Mouse (Mus musculus) Muller cell, postnatal 12 days (primary cell): ENCODE measurements around the gene Dlg4.

Experiments used
- DNase-seq: peaks from one replicate; pipeline ENCODE4 v3.0.0-alpha.2; 2015; ENCODE audit errors: inconsistent ontology term

Gene Dlg4

GRCm38 (mm10) chr11:70016669-70017068 lies at the start of gene Dlg4:
Gene Dlg4, plus strand, starts transcription at chr11:70016942.
- no peak for DNase-seq

DNA sequence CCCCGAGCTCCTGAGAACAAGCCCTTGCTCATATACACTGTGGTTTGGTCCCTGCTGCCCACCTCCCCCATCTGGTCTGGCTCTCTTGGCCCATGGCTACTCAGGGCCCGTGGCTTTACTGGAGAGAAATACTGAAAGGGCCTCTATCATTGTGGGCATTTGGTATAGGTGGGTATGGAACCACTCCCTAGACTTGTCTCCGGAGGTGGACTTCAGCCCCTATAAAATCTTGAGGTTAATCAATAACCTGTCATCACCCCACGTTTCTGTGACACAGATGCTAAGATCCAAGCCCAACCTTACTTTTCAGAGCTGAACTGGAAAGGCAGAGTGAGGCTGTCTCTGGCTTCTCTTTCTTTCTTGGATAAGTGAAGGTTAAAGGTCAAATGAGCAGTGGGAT lies 47.9 kb upstream of the Dlg4 start:
- DNase-seq: no peak

DNA sequence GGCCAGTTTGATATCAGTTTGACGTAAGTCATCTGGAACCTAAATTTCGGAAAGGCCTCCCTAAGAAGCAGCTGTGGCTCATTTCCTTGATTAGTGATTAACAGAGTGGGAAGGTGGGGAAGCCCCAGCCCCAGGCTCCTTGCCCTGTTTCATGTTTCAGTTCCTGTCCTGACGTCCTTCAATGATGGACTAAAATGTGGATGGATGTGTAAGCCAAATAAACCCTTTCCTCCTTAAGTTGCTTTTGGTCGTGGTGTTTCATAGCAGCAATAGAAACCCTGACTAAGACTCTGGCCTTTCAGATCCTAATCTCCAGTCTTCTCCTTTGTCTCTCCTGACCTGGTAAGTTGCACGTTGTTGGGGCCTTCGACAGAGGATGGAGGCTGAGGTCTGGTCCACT lies 46.5 kb upstream of the Dlg4 start:
- DNase-seq: no peak

DNA sequence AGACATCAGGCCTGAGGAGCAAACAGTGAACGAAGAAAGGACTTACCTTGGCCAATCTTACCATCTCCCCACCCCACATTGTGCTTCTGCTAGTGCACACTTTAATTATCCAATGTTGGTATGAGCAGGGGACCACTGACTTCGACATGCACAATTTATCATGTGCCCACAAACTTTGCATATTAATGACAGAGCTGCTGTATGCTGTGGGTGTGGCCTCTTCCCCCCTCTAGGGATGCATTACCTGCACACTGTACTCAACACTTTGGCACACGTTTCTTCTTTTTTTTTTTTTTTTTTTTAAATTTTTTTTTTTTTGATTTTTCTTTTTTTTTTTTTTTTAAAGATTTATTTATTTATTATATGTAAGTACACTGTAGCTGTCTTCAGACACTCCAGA lies 46.0 kb upstream of the Dlg4 start:
- no peak for DNase-seq

GRCm38 (mm10) chr11:69974907-69975306 lies 41.8 kb upstream of the Dlg4 start:
- DNase-seq: no peak

DNA sequence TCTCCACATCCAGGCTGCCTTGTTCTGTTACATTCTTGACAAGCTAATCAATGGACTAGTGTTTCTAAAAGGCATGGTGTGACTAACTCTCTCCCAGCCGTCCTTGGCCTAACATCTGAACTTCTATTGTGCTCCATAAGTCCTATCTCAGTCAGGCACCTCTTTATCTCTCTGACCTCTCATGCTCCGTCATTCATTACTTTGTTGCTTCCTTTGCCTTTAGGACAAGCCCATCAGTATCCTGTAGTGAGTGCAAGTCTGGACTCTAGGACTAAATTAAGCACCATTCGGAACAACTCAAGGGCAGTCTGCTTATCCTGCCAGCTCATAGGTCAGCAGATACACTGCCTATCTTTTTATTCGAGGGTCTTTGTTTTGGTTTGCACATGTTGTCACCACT lies 40.5 kb upstream of the Dlg4 start:
- no peak for DNase-seq

- DNase-seq: no peak
Observed at GRCm38 (mm10) chr11:69979827-69980195, 36.9 kb upstream of the Dlg4 start.

GRCm38 (mm10) chr11:69980196-69981140 lies 36.3 kb upstream of the Dlg4 start:
- DNase-seq: peak; percentile 100

- DNase-seq: peak; percentile 27
Observed at GRCm38 (mm10) chr11:69981141-69981762, 35.5 kb upstream of the Dlg4 start, which contains the start of gene Ctdnep1. Gene Ctdnep1, plus strand, starts transcription at chr11:69981156.

DNA sequence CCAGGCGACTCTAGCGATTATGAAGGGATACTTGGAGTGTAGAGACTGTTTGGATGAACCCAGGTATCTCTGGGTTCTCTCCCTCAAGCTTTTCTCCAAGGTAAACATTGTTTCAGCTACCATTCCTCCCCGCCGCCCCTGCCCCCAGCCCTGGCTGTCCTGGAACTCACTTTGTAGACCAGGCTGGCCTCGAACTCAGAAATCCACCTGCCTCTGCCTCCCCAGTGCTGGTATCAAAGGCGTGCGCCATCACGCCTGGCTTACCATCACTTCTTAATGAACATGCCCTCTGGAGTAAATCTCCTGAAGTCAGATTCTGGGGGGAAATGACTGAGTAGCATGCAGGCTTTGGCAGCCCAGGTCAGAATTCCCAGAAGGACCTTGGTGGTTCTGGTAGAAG lies 34.5 kb upstream of the Dlg4 start, which contains the start of gene Elp5:
Gene Elp5, minus strand, starts transcription at position 293 of the 400 bp plus-strand sequence.
- DNase-seq: no peak

GRCm38 (mm10) chr11:69982877-69983276 lies 33.9 kb upstream of the Dlg4 start:
- no peak for DNase-seq

DNA sequence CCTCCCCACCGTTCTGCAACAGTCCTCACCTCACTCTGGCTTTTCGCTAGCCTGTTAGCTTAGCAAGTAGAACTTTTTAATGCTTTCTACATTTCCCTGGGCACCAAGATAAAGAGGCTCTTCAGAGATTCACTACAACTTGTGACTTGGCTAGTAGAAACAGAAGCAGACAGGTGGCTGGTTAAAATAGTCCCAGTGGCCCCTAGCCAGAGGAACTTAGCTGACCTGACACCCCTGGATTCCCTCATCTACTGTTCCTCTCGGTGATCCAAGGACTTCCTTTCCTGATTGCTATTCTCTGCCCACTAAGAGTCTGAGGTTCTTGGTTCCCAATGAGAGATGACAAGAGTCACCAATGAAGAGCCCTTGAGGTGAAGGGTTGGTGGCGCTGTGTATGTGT lies 33.4 kb upstream of the Dlg4 start:
- no peak for DNase-seq

DNA sequence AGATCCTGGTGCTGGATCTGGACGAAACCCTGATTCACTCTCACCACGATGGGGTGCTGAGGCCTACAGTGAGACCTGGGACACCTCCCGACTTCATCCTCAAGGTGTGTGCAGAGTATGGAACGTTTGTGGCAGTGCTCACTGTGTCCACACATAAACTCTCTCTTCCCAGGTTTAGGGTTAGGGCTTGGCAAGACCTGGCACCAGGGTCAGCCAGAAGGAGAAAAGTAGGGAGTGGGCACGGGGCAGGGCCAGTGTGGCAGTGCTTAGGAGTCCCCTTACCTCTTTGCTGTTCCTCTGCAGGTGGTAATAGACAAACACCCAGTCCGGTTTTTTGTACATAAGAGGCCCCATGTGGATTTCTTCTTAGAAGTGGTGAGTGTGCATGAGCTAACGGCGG lies 32.3 kb upstream of the Dlg4 start:
- DNase-seq: no peak

GRCm38 (mm10) chr11:69989949-69990348 lies 26.8 kb upstream of the Dlg4 start:
- DNase-seq: no peak

DNA sequence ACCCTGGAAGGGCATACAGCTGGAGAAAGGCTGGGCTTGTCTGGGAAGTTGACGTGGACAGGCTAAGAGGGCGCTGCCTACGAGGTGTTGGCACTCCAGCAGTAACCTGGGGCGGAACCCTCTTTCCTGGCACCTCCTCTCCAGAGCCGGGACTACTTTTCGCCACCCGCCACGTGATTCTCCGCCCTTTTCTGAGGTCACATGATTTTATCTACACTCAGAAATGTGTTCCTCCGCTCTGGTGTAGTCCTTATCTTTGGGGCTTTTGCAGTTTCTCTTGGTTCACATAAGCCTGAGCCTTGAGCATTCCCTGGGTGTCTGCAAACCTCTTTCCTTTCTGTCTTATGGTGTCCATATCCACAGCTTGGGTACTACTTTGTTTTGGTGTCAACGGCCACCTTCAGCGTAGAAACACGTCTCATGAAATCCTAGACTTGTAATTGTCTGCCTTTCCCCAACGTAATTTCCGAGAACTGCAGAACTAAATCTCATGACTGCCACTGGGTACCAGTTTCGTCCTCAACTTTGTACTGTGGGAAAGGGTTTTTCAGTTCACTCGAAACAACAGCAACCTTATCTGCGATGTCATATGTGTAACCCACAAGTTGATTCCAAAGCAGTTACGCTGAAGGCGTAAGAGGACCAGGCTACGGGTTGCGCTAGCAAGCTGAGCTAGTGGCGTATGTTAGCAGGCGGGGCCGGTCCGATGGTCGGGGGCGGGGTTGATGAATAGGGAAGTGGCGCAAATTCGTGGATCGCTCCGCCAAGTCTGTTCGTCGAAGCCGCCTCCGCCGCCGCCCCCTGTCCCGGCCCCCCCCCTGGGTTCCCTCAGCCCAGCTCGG lies 25.7 kb upstream of the Dlg4 start, which contains the start of gene Gabarap:
Gene Gabarap, plus strand, starts transcription at position 294 of the 842 bp plus-strand sequence.
- DNase-seq: peak; percentile 98

DNA sequence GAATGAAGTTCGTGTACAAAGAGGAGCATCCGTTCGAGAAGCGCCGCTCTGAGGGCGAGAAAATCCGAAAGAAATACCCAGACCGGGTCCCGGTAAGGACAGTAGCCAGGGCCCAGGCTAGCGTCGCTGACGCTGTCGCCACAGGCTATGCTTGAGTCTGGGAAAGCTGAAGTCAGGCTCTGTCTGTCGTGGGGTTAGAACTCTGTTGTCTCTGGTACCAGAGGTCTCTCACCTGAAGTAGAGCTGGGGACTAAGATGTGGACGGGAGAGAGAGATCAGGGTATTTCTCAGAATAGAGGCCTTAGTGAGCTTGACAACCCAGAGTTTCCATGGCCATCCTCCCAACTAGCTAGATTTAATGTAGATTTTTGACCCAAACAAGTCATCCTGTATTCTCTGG lies 25.0 kb upstream of the Dlg4 start:
- DNase-seq: no peak

- no peak for DNase-seq
Observed at GRCm38 (mm10) chr11:69992396-69992795, 24.3 kb upstream of the Dlg4 start.

DNA sequence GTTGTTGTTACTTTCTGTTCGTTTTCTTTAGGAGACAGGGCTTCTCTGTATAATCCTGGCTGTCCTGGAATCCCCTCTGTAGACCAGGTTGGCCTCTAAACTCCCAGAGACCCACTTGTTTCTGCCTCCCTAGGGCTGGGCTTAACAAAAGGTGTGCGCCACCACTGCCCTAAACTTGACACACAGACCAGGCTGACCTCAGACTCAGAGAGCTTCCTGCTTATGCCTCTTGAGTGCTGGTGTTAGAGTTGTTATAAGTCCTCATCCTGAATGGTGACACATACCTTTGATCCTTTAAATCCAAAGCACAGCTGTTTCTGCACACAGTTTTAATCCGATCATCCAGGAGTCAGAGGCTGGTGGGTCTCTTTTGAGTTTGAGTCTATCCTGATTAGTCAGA lies 23.8 kb upstream of the Dlg4 start:
- DNase-seq: no peak

GRCm38 (mm10) chr11:69994401-69995090 lies 22.2 kb upstream of the Dlg4 start:
- DNase-seq: no peak

DNA sequence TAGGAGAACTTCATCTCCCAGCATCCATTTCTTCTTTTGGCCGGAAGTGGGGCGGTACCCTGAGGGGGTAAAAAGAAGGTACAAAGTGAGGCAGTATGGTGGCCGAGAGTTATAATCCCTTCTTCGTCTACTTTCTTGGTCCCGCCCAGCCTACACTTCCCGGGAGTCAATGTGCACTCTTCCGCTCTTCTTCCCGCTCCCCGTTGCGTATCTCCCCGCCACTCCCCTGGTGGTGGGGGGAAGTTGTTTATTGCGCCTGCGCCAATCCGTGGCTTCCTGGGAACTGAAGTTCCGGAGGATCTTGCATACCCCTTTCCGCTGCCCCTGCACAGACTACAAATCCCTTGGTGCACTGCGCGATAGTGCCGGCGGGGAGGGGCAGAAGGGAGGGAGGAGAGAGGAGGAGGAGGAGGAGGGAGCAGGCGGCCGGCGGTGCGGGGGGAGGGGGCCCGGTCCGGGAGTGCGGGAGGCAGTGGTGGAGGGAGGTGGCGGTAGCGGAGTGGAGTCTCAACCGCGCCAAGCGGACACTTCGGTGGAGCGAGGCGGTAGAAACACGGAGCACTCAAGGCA lies 21.3 kb upstream of the Dlg4 start, which contains the start of gene Phf23:
Gene Phf23, plus strand, starts transcription at position 387 of the 570 bp plus-strand sequence.
- DNase-seq: peak; percentile 99
